Mouse (Mus musculus) layer of hippocampus, adult 6 months (tissue): ENCODE data around the gene Vmn1r201. TPM values are rescaled to one million over a fixed set of nuclear protein-coding genes. Genes with fewer than 3 reads are reported as not detected.

Experiments used
- long read RNA-seq, 2 experiments: library from polyadenylated mRNA; unstranded; transcript quantifications; one replicate each; pipeline ENCODE4 v2.0.0; 2019 to 2020
- polyA plus RNA-seq: library from polyadenylated mRNA; unstranded; fragments of <200 nt; fragmentation: Nextera tagmentation; gene quantifications from 2 replicates; pipeline ENCODE4 v1.2.3, GENCODE M21; 2021

Gene Vmn1r201
- polyA plus RNA-seq, result not detected in 2 replicates
- long read RNA-seq, experiment 1, result 0 reads
- long read RNA-seq, experiment 2, result 0 reads

GRCm38 (mm10) chr13:22471623-22472022, at the start of gene Vmn1r201:
Gene Vmn1r201, plus strand, starts transcription at chr13:22471923.

DNA sequence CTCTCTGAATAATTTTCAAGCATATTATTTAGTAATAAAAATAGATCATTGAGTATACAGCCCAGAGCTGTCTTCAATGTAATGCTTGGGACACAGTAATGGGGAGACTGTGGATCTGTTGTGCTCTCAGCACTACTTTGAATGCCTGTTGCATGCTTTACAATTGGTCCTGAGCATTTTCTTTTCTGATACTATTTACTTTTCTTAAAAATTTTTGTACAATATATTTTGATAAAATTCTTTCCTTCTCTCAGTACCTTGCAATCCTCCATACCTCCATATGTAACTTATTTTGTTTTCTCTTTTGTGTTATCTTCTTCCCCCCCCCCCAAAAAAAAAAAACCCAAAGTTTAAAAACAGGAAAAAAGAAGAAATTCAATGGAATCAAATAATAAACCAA, 33.6 kb downstream of the Vmn1r201 start, which contains the start of gene Vmn1r202:
TSS of gene Vmn1r202 (minus strand) at position 101 of the 400 bp plus-strand sequence.

DNA sequence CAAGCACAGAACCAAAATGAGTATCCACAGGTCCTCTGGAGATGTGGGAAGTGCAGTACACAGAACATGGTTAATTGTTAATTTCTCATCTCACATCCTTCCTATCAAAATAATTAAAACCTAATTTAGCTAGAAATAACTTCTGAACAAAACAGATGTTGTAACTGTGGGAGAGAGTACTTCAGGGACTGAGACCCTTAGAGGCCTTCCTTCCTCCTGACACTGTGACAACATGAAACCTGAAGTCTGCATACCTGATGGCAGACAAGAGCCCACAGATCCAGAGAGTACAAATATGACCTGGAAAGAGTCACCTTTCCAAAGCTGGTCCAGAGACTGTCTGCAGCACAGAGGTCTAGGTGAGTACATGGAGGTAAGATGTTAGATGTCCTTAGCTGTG, 46.1 kb downstream of the Vmn1r201 start, which contains the start of gene Vmn1r203:
TSS of gene Vmn1r203 (plus strand) at position 301 of the 400 bp plus-strand sequence.

Other genes with a start within 250 kb of the Vmn1r201 start
- gene Vmn1r193, start 248.8 kb upstream of the Vmn1r201 start, polyA plus RNA-seq, result not detected in 2 replicates
- not detected in 2 replicates for gene Vmn1r194, start 227.7 kb upstream of the Vmn1r201 start, polyA plus RNA-seq
- not detected in 2 replicates for gene Vmn1r195, start 201.4 kb upstream of the Vmn1r201 start, polyA plus RNA-seq
- not detected in 2 replicates for gene Vmn1r196, start 182.0 kb upstream of the Vmn1r201 start, polyA plus RNA-seq
- gene Vmn1r197, start 147.3 kb upstream of the Vmn1r201 start, polyA plus RNA-seq, result not detected in 2 replicates
- not detected in 2 replicates for gene Vmn1r198, start 121.6 kb upstream of the Vmn1r201 start, polyA plus RNA-seq
- not detected in 2 replicates for gene Vmn1r199, start 92.1 kb upstream of the Vmn1r201 start, polyA plus RNA-seq
- gene Vmn1r200, start 81.5 kb upstream of the Vmn1r201 start, polyA plus RNA-seq, result not detected in 2 replicates
- not detected in 2 replicates for gene Vmn1r202, start 33.5 kb downstream of the Vmn1r201 start, polyA plus RNA-seq
- not detected in 2 replicates for gene Vmn1r203, start 46.2 kb downstream of the Vmn1r201 start, polyA plus RNA-seq
- gene Vmn1r204, start 81.3 kb downstream of the Vmn1r201 start, polyA plus RNA-seq, result not detected in 2 replicates
- not detected in 2 replicates for gene Vmn1r205, start 121.1 kb downstream of the Vmn1r201 start, polyA plus RNA-seq
- gene Vmn1r206, start 152.3 kb downstream of the Vmn1r201 start, polyA plus RNA-seq, result not detected in 2 replicates